Mouse (Mus musculus) adrenal gland, adult 10 weeks (tissue): ENCODE results near the gene Ly6g5c. TPM values are rescaled to one million over a fixed set of nuclear protein-coding genes. Genes with fewer than 3 reads are reported as not detected.

Experiments
- polyA plus RNA-seq: library from polyadenylated mRNA; stranded (reverse); fragments of 350-450 nt; fragmentation: Illumina TruSeq; extraction: RNeasy Lipid Tissue Mini Kit (QIAGEN cat#74804); gene quantifications from one replicate; pipeline ENCODE4 v1.2.3, GENCODE M21; 2014; ENCODE audit warnings: low read depth, low replicate concordance

Ly6g5c gene
- polyA plus RNA-seq, 1 experiment from 2014 or later = not detected

Other genes starting within 250 kb of the Ly6g5c start
- gene Cfb, start 245.8 kb upstream of the Ly6g5c start, polyA plus RNA-seq = 1.3 TPM
- 2.7 TPM for gene Zbtb12, start 228.8 kb upstream of the Ly6g5c start, polyA plus RNA-seq
- gene Gm20547, start 226.2 kb upstream of the Ly6g5c start, polyA plus RNA-seq = 1.3 TPM
- 20.2 TPM for gene C2, start 210.0 kb upstream of the Ly6g5c start, polyA plus RNA-seq
- 10.5 TPM for gene Ehmt2, start 209.8 kb upstream of the Ly6g5c start, polyA plus RNA-seq
- not detected for gene Slc44a4, start 193.8 kb upstream of the Ly6g5c start, polyA plus RNA-seq
- 3.5 TPM for gene Neu1, start 177.0 kb upstream of the Ly6g5c start, polyA plus RNA-seq
- gene Hspa1b, start 149.0 kb upstream of the Ly6g5c start, polyA plus RNA-seq = 46.5 TPM
- not detected for gene Gm20481, start 138.4 kb upstream of the Ly6g5c start, polyA plus RNA-seq
- gene Hspa1a, start 136.1 kb upstream of the Ly6g5c start, polyA plus RNA-seq = 23.9 TPM
- gene Hspa1l, start 135.6 kb upstream of the Ly6g5c start, polyA plus RNA-seq = not detected
- 9.4 TPM for gene Lsm2, start 126.4 kb upstream of the Ly6g5c start, polyA plus RNA-seq
- gene Vars, start 107.3 kb upstream of the Ly6g5c start, polyA plus RNA-seq = 10.7 TPM
- gene Vwa7, start 91.7 kb upstream of the Ly6g5c start, polyA plus RNA-seq = not detected
- not detected for gene Sapcd1, start 80.3 kb upstream of the Ly6g5c start, polyA plus RNA-seq
- not detected for gene Msh5, start 61.5 kb upstream of the Ly6g5c start, polyA plus RNA-seq
- 23.6 TPM for gene Clic1, start 58.3 kb upstream of the Ly6g5c start, polyA plus RNA-seq
- gene Ddah2, start 49.2 kb upstream of the Ly6g5c start, polyA plus RNA-seq = not detected
- not detected for gene Ly6g6c, start 42.9 kb upstream of the Ly6g5c start, polyA plus RNA-seq
- not detected for gene Mpig6b, start 42.1 kb upstream of the Ly6g5c start, polyA plus RNA-seq
- gene Ly6g6e, start 31.4 kb upstream of the Ly6g5c start, polyA plus RNA-seq = not detected
- not detected for gene Ly6g6d, start 30.2 kb upstream of the Ly6g5c start, polyA plus RNA-seq
- not detected for gene Ly6g6f, start 22.7 kb upstream of the Ly6g5c start, polyA plus RNA-seq
- 4.8 TPM for gene Abhd16a, start 19.0 kb upstream of the Ly6g5c start, polyA plus RNA-seq
- gene Ly6g5b, start 7.1 kb downstream of the Ly6g5c start, polyA plus RNA-seq = not detected
- 1.4 TPM for gene Gpank1, start 13.2 kb downstream of the Ly6g5c start, polyA plus RNA-seq
- gene Csnk2b, start 13.8 kb downstream of the Ly6g5c start, polyA plus RNA-seq = 163 TPM
- 1.3 TPM for gene D17H6S53E, start 18.1 kb downstream of the Ly6g5c start, polyA plus RNA-seq
- gene Apom, start 23.8 kb downstream of the Ly6g5c start, polyA plus RNA-seq = not detected
- gene Bag6, start 26.9 kb downstream of the Ly6g5c start, polyA plus RNA-seq = 11.5 TPM
- gene Prrc2a, start 56.6 kb downstream of the Ly6g5c start, polyA plus RNA-seq = 7.2 TPM
- 8.7 TPM for gene Aif1, start 67.8 kb downstream of the Ly6g5c start, polyA plus RNA-seq
- gene Lst1, start 80.2 kb downstream of the Ly6g5c start, polyA plus RNA-seq = not detected
- gene Ltb, start 86.2 kb downstream of the Ly6g5c start, polyA plus RNA-seq = not detected
- not detected for gene Tnf, start 93.7 kb downstream of the Ly6g5c start, polyA plus RNA-seq
- gene Lta, start 97.1 kb downstream of the Ly6g5c start, polyA plus RNA-seq = not detected
- gene Gm16181, start 112.6 kb downstream of the Ly6g5c start, polyA plus RNA-seq = not detected
- 5.0 TPM for gene Atp6v1g2, start 125.4 kb downstream of the Ly6g5c start, polyA plus RNA-seq
- not detected for gene Nfkbil1, start 127.5 kb downstream of the Ly6g5c start, polyA plus RNA-seq
- 11.1 TPM for gene Ddx39b, start 133.5 kb downstream of the Ly6g5c start, polyA plus RNA-seq
- 42.0 TPM for gene H2-D1, start 154.5 kb downstream of the Ly6g5c start, polyA plus RNA-seq
- gene H2-Q1, start 212.1 kb downstream of the Ly6g5c start, polyA plus RNA-seq = not detected
- 2.0 TPM for gene H2-Q2, start 234.0 kb downstream of the Ly6g5c start, polyA plus RNA-seq